Mouse (Mus musculus): Measurements from ENCODE around the gene Midn. TPM values are rescaled to one million over a fixed set of nuclear protein-coding genes. Genes with fewer than 3 reads are reported as not detected.
A peak's percentile ranks its signal among the peaks of the same experiment; 100 is the strongest.

Gene Midn
- polyA plus RNA-seq, 1 experiment from 2014 or later = 32.6 TPM

DNA sequence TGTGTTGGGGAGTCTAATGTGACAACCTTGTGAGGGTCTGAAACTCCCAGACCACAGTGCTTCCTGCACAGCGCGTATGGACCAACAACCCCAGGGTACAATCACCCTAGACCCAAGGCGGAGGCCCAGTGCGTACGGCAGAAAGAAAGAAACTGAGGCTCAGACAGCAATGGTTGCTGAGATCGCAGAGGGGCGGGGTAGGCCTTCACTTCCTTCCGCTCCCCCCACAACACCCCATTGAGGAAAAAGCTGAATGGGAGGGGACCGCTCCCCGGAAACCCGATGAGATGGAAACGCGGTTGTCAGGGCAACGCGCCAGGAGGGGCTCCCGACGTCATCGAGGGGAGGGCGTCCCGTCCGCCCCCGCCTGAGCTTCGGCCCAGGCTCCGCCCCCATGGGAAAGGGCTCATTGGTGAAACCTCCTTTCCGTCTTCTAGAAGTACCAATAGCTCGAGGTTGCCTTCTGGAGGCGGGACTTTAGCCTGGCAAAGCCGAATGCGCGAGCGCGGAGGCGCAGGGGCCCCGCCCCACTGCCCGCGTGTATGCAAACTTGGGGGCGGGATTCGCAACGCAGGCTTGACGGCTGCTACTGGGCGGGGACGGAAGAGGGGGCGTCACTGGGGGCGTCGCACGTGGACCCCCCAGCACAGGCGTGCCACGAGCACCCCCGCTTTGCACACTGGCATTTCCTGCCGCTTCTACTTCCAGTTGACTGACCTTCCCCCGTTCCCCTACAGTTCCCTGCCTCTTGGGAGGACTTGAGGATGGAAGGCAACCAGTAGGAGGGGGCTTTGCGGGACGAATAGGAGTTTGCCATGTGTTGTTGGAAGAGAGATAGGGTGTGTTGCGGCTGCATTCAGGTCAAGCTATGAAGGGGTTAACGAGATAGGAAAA is 11.7 kb downstream of the Midn start:
- DNase-seq (peak; percentile 100), ATAC-seq (ENCODE audit: insufficient read depth) (peak; percentile 77)
- WGBS = under 1% methylated on average over 55 of the region's 55 CpGs
- Histone ChIP-seq H3K9me3 (ENCODE audit: low read depth, low read length) (no peaks in the 10 kb centered on the region), H3K9ac (peak overlapping the region; percentile 51), H3K27me3 (ENCODE audit: insufficient read depth, low read length) (no peaks in the 10 kb centered on the region), H3K36me3 (ENCODE audit: insufficient read depth) (peaks cover 37% of the 10 kb centered on the region), H3K4me1 (ENCODE audit: insufficient read depth) (peaks cover 49% of the 10 kb centered on the region), H3K27ac (ENCODE audit: low read depth) (peak overlapping the region; percentile 97), H3K4me3 (ENCODE audit: low read depth, low read length) (peak overlapping the region; percentile 39), H3K4me2 (peak overlapping the region; percentile 82)
- TF ChIP-seq CTCF (IDR thresholded peaks at IDR 0.05; ENCODE audit: low read depth) = no peak

DNA sequence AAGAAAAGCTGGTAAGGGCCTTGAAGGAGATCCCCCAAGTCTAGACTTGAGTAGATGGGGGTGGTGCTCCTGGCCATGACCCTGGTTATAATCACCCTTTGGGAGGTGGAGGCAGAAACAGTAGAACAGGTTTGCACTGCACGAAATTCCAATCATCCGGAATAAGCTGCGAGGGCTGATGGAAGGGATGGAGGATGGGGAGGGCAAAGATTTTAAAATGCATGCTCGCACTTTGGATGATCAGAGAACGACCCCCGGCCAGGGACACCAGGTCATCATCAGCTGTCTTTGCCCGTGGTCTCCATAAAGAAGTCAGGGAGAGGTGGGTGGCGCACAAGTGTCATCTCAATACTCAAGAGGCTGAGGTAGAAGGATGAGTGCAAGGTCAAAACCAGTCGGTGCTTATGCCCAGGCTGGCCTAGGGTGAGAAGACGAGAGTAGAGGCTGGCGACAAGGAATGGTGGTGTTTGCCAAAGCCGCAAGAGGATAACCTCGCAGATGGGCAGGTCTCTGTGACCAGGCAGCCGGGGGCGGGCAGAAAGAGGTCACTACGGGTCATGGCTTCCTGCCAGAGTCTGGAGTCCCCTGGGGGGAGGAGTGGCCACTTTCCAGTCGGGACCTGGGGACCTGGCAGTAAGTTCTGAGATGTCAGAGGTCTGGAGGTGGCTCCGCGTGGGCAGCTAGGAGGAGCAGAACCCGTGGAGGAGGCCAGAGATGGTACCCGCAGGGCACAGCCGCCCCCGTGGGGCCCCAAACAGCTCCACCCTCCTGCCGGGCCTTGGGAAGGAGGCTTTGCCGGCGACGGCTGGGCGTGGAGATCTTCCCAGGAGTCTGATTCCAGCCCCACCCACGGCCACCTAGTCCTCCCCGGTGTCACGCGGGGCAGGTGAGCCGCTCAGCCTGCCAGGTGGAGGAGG is 12.6 kb downstream of the Midn start:
- no peaks in the 10 kb centered on the region for H3K9me3 ChIP-seq (ENCODE audit: low read depth, low read length)
- WGBS = under 1% methylated on average over 33 of the region's 33 CpGs
- peak overlapping the region; percentile 39 for H3K4me3 ChIP-seq (ENCODE audit: low read depth, low read length)
- TF ChIP-seq CTCF (IDR thresholded peaks at IDR 0.05; ENCODE audit: low read depth) = 0 out of 2 replicates have a peak, but pooled peaks have one; percentile 5
- H3K36me3 ChIP-seq (ENCODE audit: insufficient read depth) = peaks cover 28% of the 10 kb centered on the region
- DNase-seq (peak; percentile 82), ATAC-seq (ENCODE audit: insufficient read depth) (no peak)
- H3K4me1 ChIP-seq (ENCODE audit: insufficient read depth) = peaks cover 55% of the 10 kb centered on the region
- H3K4me2 ChIP-seq = peak overlapping the region; percentile 82
- no peaks in the 10 kb centered on the region for H3K27me3 ChIP-seq (ENCODE audit: insufficient read depth, low read length)
- peak overlapping the region; percentile 97 for H3K27ac ChIP-seq (ENCODE audit: low read depth)
- peak overlapping the region; percentile 51 for H3K9ac ChIP-seq

DNA sequence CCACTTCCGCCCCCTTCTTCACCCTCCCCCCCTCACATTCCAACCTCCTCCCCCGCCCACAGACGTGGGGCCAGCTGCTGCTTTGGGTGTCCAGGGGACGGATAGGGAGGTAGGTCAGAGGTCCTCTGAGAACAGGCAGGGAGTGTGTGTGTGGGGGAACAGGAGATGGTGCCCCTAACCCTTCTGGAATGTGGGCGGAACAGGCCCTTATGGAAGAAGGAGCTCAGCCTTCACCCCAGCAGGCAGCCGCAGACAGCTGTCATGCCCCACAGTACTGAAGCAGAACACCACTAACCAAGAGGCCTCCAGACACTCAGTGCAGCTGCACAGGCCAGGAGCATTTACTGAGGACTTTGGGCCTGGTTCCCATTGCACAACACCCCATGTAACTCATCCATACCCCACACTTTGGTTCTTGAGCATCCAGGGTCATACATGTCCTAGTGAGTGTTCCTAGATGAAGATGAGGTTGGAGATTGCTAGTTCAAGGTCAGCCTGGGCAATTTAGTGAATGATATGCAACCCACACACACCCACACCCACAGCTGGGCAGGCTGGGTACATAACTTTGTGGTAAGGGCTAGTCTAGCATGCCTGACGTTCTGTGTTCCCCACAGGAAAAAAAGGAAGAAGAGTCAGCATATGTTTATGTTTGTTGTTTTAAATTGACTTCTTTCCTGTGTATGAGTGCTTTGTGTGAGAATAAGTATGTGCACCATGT is 13.6 kb downstream of the Midn start:
- DNase-seq = peak; percentile 81
- Histone ChIP-seq H3K4me3 (ENCODE audit: low read depth, low read length) (peak overlapping the region; percentile 39), H3K4me1 (ENCODE audit: insufficient read depth) (peaks cover 59% of the 10 kb centered on the region), H3K9me3 (ENCODE audit: low read depth, low read length) (no peaks in the 10 kb centered on the region), H3K36me3 (ENCODE audit: insufficient read depth) (peaks cover 18% of the 10 kb centered on the region), H3K9ac (peak overlapping the region; percentile 51), H3K27me3 (ENCODE audit: insufficient read depth, low read length) (no peaks in the 10 kb centered on the region), H3K27ac (ENCODE audit: low read depth) (peak overlapping the region; percentile 97), H3K4me2 (peak overlapping the region; percentile 82)
- WGBS = 8% methylated on average over 7 of the region's 7 CpGs
- ATAC-seq (ENCODE audit: insufficient read depth) = peak; percentile 24
- no peak for TF ChIP-seq CTCF (IDR thresholded peaks at IDR 0.05; ENCODE audit: low read depth)

DNA sequence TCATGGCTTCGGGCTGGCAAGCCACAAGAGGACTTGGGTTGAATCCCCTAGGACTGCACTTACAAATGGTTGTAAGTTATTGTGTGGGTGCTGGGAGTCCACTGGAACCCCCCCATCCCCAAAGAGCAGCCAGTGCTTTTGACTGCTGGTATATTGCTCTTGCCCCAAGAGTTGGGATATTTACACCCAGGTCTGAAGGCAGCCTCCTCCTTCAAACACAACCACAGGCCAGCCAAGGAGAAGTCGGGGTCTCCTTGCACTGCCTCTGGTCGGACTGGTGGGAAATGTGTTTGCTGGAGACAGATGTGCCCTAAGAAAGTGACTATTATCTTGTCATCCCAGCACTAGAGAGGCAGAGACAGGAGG is 14.2 kb downstream of the Midn start:
- ATAC-seq (ENCODE audit: insufficient read depth) (no peak), DNase-seq (no peak)
- peak overlapping the region; percentile 39; the same call in 1 of the 2 replicates for H3K4me3 ChIP-seq (ENCODE audit: low read depth, low read length)
- no peak for TF ChIP-seq CTCF (IDR thresholded peaks at IDR 0.05; ENCODE audit: low read depth)
- peak overlapping the region; percentile 97 for H3K27ac ChIP-seq (ENCODE audit: low read depth)
- no peaks in the 10 kb centered on the region for H3K9me3 ChIP-seq (ENCODE audit: low read depth, low read length)
- H3K9ac ChIP-seq = peak overlapping the region; percentile 51; the same call in 1 of the 2 replicates
- 56% methylated on average over 3 of the region's 3 CpGs for WGBS
- H3K27me3 ChIP-seq (ENCODE audit: insufficient read depth, low read length) = no peaks in the 10 kb centered on the region
- peak overlapping the region; percentile 82 for H3K4me2 ChIP-seq
- H3K36me3 ChIP-seq (ENCODE audit: insufficient read depth) = peaks cover 12% of the 10 kb centered on the region
- peaks cover 60% of the 10 kb centered on the region for H3K4me1 ChIP-seq (ENCODE audit: insufficient read depth)

DNA sequence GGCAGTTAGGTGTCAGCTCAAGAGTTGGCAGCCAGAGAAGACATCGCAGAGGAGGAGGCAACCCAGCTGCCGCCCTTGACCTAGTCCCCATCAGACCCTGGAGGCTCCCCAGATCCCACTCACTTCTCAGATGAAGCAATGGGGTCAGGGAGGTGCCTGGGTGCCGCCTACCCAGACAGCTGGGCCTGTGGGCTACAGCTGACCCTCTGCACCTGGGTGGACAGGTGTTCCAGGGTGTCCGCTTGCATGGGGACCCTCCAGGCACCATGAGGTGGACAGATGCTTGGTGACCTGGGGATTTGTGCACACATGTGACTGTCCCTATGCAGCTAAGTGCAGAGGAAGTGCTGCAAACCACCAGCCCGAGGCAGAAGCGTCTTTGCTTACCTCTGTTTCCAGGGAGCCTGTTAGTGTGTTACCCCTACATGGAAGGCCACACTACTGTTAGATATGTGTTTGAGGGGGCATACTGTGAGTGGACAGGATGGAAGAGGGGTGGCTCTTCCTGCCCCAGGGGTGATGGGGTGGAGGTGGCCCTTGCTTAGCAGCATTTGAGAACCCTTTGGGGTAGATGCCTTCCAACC is 14.7 kb downstream of the Midn start:
- 70% methylated on average over 6 of the region's 6 CpGs for WGBS
- no peak for DNase-seq
- no peak for ATAC-seq (ENCODE audit: insufficient read depth)
- 0 out of 2 replicates have a peak overlapping the region, but pooled peaks have one; percentile 82 for H3K4me2 ChIP-seq
- H3K27ac ChIP-seq (ENCODE audit: low read depth) = peak overlapping the region; percentile 97; the same call in 1 of the 2 replicates
- no peak for TF ChIP-seq CTCF (IDR thresholded peaks at IDR 0.05; ENCODE audit: low read depth)
- H3K36me3 ChIP-seq (ENCODE audit: insufficient read depth) = peaks cover 8% of the 10 kb centered on the region; the same call in 1 of the 2 replicates
- H3K27me3 ChIP-seq (ENCODE audit: insufficient read depth, low read length) = no peaks in the 10 kb centered on the region
- H3K4me1 ChIP-seq (ENCODE audit: insufficient read depth) = peaks cover 56% of the 10 kb centered on the region
- no peaks in the 10 kb centered on the region for H3K9me3 ChIP-seq (ENCODE audit: low read depth, low read length)
- H3K4me3 ChIP-seq (ENCODE audit: low read depth, low read length) = no peak overlapping the region
- H3K9ac ChIP-seq = peak overlapping the region; percentile 30; the same call in 1 of the 2 replicates

DNA sequence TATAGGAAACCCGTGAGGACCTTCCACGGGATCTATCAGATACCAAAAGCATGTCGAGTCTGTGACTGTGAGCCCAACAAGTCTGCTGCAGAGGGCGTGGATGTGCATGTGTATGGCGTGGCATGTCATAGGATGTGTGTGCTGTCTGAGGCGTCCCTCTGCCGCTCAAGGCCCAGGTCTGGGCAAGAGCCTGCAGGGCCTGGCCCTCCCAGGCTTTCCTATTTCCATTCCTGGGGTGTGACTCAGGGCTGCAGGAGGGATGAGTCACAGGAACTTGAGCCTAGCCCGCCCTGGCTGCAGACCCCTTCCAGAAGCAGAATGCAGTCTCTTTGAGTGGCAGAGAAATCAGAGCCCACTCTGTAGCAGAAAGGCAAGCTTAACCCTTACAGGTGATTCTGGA is 15.6 kb downstream of the Midn start:
- Histone ChIP-seq H3K9me3 (ENCODE audit: low read depth, low read length) (no peaks in the 10 kb centered on the region), H3K27me3 (ENCODE audit: insufficient read depth, low read length) (no peaks in the 10 kb centered on the region), H3K4me2 (peak overlapping the region; percentile 97; the same call in 1 of the 2 replicates), H3K4me1 (ENCODE audit: insufficient read depth) (peaks cover 55% of the 10 kb centered on the region), H3K27ac (ENCODE audit: low read depth) (no peak overlapping the region), H3K9ac (no peak overlapping the region), H3K4me3 (ENCODE audit: low read depth, low read length) (no peak overlapping the region), H3K36me3 (ENCODE audit: insufficient read depth) (peaks cover under 1% of the 10 kb centered on the region; the same call in 1 of the 2 replicates)
- no peak for DNase-seq
- 63% methylated on average over 8 of the region's 8 CpGs for WGBS
- no peak for ATAC-seq (ENCODE audit: insufficient read depth)
- no peak for TF ChIP-seq CTCF (IDR thresholded peaks at IDR 0.05; ENCODE audit: low read depth)
